Mouse (Mus musculus): ENCODE measurements at regions not wholly inside any gene's neighbourhood (a gene's known extent, or its start where the extent isn't known, plus 50 kb on each side); places are given as distances from the start of the nearest gene placed in this dataset.

- Histone ChIP-seq H3K9me3 (ENCODE audit: low read length) (no peaks in the 10 kb centered on the region), H3K27ac (ENCODE audit: low read length) (no peak overlapping the region)
- ATAC-seq (ENCODE audit: low FRiP score, low TSS enrichment): no peak
These were observed 553.2 kb upstream of the Marcks start for GRCm38 (mm10) chr10:37691939-37692338.

GRCm38 (mm10) chr10:37683101-37683500 lies 544.4 kb upstream of the Marcks start:
- no peaks in the 10 kb centered on the region for H3K27me3 ChIP-seq (ENCODE audit: insufficient read depth, low read length)
- no peak for ATAC-seq (ENCODE audit: low FRiP score, low TSS enrichment)

More at GRCm38 (mm10) chr10:37691939-37692338, 553.2 kb upstream of the Marcks start:
- Histone ChIP-seq H3K9ac (replicated peaks; ENCODE audit: low read length) (no peak overlapping the region), H3K27me3 (ENCODE audit: insufficient read depth, low read length) (no peaks in the 10 kb centered on the region), H3K4me3 (ENCODE audit: low read length) (no peak overlapping the region), H3K4me2 (replicated peaks; ENCODE audit: low read depth, low read length) (no peak overlapping the region), H3K4me1 (ENCODE audit: insufficient read depth, low read length) (no peaks in the 10 kb centered on the region), H3K36me3 (ENCODE audit: insufficient read depth, low read length) (no peaks in the 10 kb centered on the region)
- 71% methylated on average over 2 of the region's 2 CpGs for WGBS

GRCm38 (mm10) chr10:37680601-37681000 lies 541.9 kb upstream of the Marcks start:
- H3K4me3 ChIP-seq (ENCODE audit: low read length): no peak overlapping the region
- no peaks in the 10 kb centered on the region for H3K36me3 ChIP-seq (ENCODE audit: insufficient read depth, low read length)
- no peak overlapping the region for H3K9ac ChIP-seq (replicated peaks; ENCODE audit: low read length)
- H3K27ac ChIP-seq (ENCODE audit: low read length): no peak overlapping the region
- no peaks in the 10 kb centered on the region for H3K9me3 ChIP-seq (ENCODE audit: low read length)
- H3K27me3 ChIP-seq (ENCODE audit: insufficient read depth, low read length): no peaks in the 10 kb centered on the region
- ATAC-seq (ENCODE audit: low FRiP score, low TSS enrichment): no peak
- no peaks in the 10 kb centered on the region for H3K4me1 ChIP-seq (ENCODE audit: insufficient read depth, low read length)
- no peak overlapping the region for H3K4me2 ChIP-seq (replicated peaks; ENCODE audit: low read depth, low read length)

More at GRCm38 (mm10) chr10:37683101-37683500, 544.4 kb upstream of the Marcks start:
- H3K9me3 ChIP-seq (ENCODE audit: low read length): no peaks in the 10 kb centered on the region
- H3K36me3 ChIP-seq (ENCODE audit: insufficient read depth, low read length): no peaks in the 10 kb centered on the region
- no peak overlapping the region for H3K4me2 ChIP-seq (replicated peaks; ENCODE audit: low read depth, low read length)
- no peak overlapping the region for H3K27ac ChIP-seq (ENCODE audit: low read length)
- H3K4me3 ChIP-seq (ENCODE audit: low read length): no peak overlapping the region
- no peaks in the 10 kb centered on the region for H3K4me1 ChIP-seq (ENCODE audit: insufficient read depth, low read length)
- no peak overlapping the region for H3K9ac ChIP-seq (replicated peaks; ENCODE audit: low read length)

- H3K4me1 ChIP-seq (ENCODE audit: insufficient read depth, low read length): no peaks in the 10 kb centered on the region
- H3K4me2 ChIP-seq (replicated peaks; ENCODE audit: low read depth, low read length): no peak overlapping the region
- H3K9me3 ChIP-seq (ENCODE audit: low read length): no peaks in the 10 kb centered on the region
- no peak for ATAC-seq (ENCODE audit: low FRiP score, low TSS enrichment)
- no peak overlapping the region for H3K27ac ChIP-seq (ENCODE audit: low read length)
- WGBS: 94% methylated on average over 1 of the region's 1 CpGs
- H3K4me3 ChIP-seq (ENCODE audit: low read length): no peak overlapping the region
- no peak overlapping the region for H3K9ac ChIP-seq (replicated peaks; ENCODE audit: low read length)
- no peaks in the 10 kb centered on the region for H3K36me3 ChIP-seq (ENCODE audit: insufficient read depth, low read length)
- no peaks in the 10 kb centered on the region for H3K27me3 ChIP-seq (ENCODE audit: insufficient read depth, low read length)
These were observed 539.1 kb upstream of the Marcks start for GRCm38 (mm10) chr10:37677826-37678225.

GRCm38 (mm10) chr10:37668827-37669226 lies 530.1 kb upstream of the Marcks start:
- Histone ChIP-seq H3K27ac (ENCODE audit: low read length) (no peak overlapping the region), H3K27me3 (ENCODE audit: insufficient read depth, low read length) (no peaks in the 10 kb centered on the region), H3K9ac (replicated peaks; ENCODE audit: low read length) (no peak overlapping the region), H3K9me3 (ENCODE audit: low read length) (no peaks in the 10 kb centered on the region), H3K4me1 (ENCODE audit: insufficient read depth, low read length) (no peaks in the 10 kb centered on the region), H3K36me3 (ENCODE audit: insufficient read depth, low read length) (no peaks in the 10 kb centered on the region), H3K4me3 (ENCODE audit: low read length) (no peak overlapping the region), H3K4me2 (replicated peaks; ENCODE audit: low read depth, low read length) (no peak overlapping the region)
- WGBS: 54% methylated on average over 2 of the region's 2 CpGs
- ATAC-seq (ENCODE audit: low FRiP score, low TSS enrichment): no peak

- no peak overlapping the region for H3K4me2 ChIP-seq (replicated peaks; ENCODE audit: low read depth, low read length)
- H3K9me3 ChIP-seq (ENCODE audit: low read length): no peaks in the 10 kb centered on the region
- WGBS: 58% methylated on average over 7 of the region's 7 CpGs
- no peak overlapping the region for H3K9ac ChIP-seq (replicated peaks; ENCODE audit: low read length)
- no peak overlapping the region for H3K4me3 ChIP-seq (ENCODE audit: low read length)
- no peaks in the 10 kb centered on the region for H3K36me3 ChIP-seq (ENCODE audit: insufficient read depth, low read length)
- H3K4me1 ChIP-seq (ENCODE audit: insufficient read depth, low read length): no peaks in the 10 kb centered on the region
- ATAC-seq (ENCODE audit: low FRiP score, low TSS enrichment): no peak
- no peak overlapping the region for H3K27ac ChIP-seq (ENCODE audit: low read length)
- no peaks in the 10 kb centered on the region for H3K27me3 ChIP-seq (ENCODE audit: insufficient read depth, low read length)
These were observed 528.5 kb upstream of the Marcks start for GRCm38 (mm10) chr10:37667031-37667745.

- no peaks in the 10 kb centered on the region for H3K9me3 ChIP-seq (ENCODE audit: low read length)
- no peaks in the 10 kb centered on the region for H3K36me3 ChIP-seq (ENCODE audit: insufficient read depth, low read length)
- H3K4me3 ChIP-seq (ENCODE audit: low read length): no peak overlapping the region
- 98% methylated on average over 2 of the region's 2 CpGs for WGBS
- no peak overlapping the region for H3K27ac ChIP-seq (ENCODE audit: low read length)
- no peak for ATAC-seq (ENCODE audit: low FRiP score, low TSS enrichment)
- H3K4me1 ChIP-seq (ENCODE audit: insufficient read depth, low read length): no peaks in the 10 kb centered on the region
- no peaks in the 10 kb centered on the region for H3K27me3 ChIP-seq (ENCODE audit: insufficient read depth, low read length)
- H3K4me2 ChIP-seq (replicated peaks; ENCODE audit: low read depth, low read length): no peak overlapping the region
- H3K9ac ChIP-seq (replicated peaks; ENCODE audit: low read length): no peak overlapping the region
These were observed 527.8 kb upstream of the Marcks start for GRCm38 (mm10) chr10:37666535-37666934.

- Histone ChIP-seq H3K4me1 (ENCODE audit: insufficient read depth, low read length) (peaks cover 8% of the 10 kb centered on the region; the same call in 1 of the 2 replicates), H3K4me3 (ENCODE audit: low read length) (no peak overlapping the region), H3K9me3 (ENCODE audit: low read length) (no peaks in the 10 kb centered on the region), H3K27me3 (ENCODE audit: insufficient read depth, low read length) (no peaks in the 10 kb centered on the region), H3K9ac (replicated peaks; ENCODE audit: low read length) (no peak overlapping the region), H3K36me3 (ENCODE audit: insufficient read depth, low read length) (no peaks in the 10 kb centered on the region), H3K27ac (ENCODE audit: low read length) (no peak overlapping the region), H3K4me2 (replicated peaks; ENCODE audit: low read depth, low read length) (no peak overlapping the region)
- no peak; the same call in 1 of the 2 replicates for ATAC-seq (ENCODE audit: low FRiP score, low TSS enrichment)
- WGBS: 32% methylated on average over 7 of the region's 7 CpGs
These were observed 498.4 kb upstream of the Marcks start for GRCm38 (mm10) chr10:37637001-37637562.

- Histone ChIP-seq H3K4me3 (ENCODE audit: low read length) (no peak overlapping the region), H3K9me3 (ENCODE audit: low read length) (no peaks in the 10 kb centered on the region), H3K36me3 (ENCODE audit: insufficient read depth, low read length) (no peaks in the 10 kb centered on the region), H3K27me3 (ENCODE audit: insufficient read depth, low read length) (no peaks in the 10 kb centered on the region), H3K27ac (ENCODE audit: low read length) (no peak overlapping the region), H3K9ac (replicated peaks; ENCODE audit: low read length) (no peak overlapping the region), H3K4me1 (ENCODE audit: insufficient read depth, low read length) (peaks cover 8% of the 10 kb centered on the region; the same call in 1 of the 2 replicates), H3K4me2 (replicated peaks; ENCODE audit: low read depth, low read length) (no peak overlapping the region)
- ATAC-seq (ENCODE audit: low FRiP score, low TSS enrichment): no peak
- 58% methylated on average over 4 of the region's 4 CpGs for WGBS
These were observed 497.7 kb upstream of the Marcks start for GRCm38 (mm10) chr10:37636421-37636820.

- ATAC-seq (ENCODE audit: low FRiP score, low TSS enrichment): no peak
- H3K36me3 ChIP-seq (ENCODE audit: insufficient read depth, low read length): no peaks in the 10 kb centered on the region
- H3K27ac ChIP-seq (ENCODE audit: low read length): no peak overlapping the region
- no peak overlapping the region for H3K4me3 ChIP-seq (ENCODE audit: low read length)
- 92% methylated on average over 1 of the region's 1 CpGs for WGBS
- no peaks in the 10 kb centered on the region for H3K27me3 ChIP-seq (ENCODE audit: insufficient read depth, low read length)
- no peak overlapping the region for H3K4me2 ChIP-seq (replicated peaks; ENCODE audit: low read depth, low read length)
- no peaks in the 10 kb centered on the region for H3K4me1 ChIP-seq (ENCODE audit: insufficient read depth, low read length)
- H3K9me3 ChIP-seq (ENCODE audit: low read length): no peaks in the 10 kb centered on the region
- H3K9ac ChIP-seq (replicated peaks; ENCODE audit: low read length): no peak overlapping the region
These were observed 491.7 kb upstream of the Marcks start for GRCm38 (mm10) chr10:37630403-37630802.
